Mouse (Mus musculus) heart, adult 2 months (tissue): ENCODE measurements around the gene Zfp27. TPM values are rescaled to one million over a fixed set of nuclear protein-coding genes. Genes with fewer than 3 reads are reported as not detected.
"Not testable (repeated sequence)": the region's sequence is repeated elsewhere in the genome, so short reads cannot be mapped to it uniquely, and the experiment has no call there.

Source experiments
- DNase-seq, 2 experiments: peaks; one replicate each; pipeline ENCODE4 v3.0.0; 2021
- H3K27ac ChIP-seq: fragments of 200-600 bp; 2 replicates; pipeline ENCODE4 v1.8.1; 2022
- H3K27me3 ChIP-seq: fragments of 200-500 bp; 2 replicates; pipeline ENCODE4 v1.6.1; 2012; ENCODE audit warnings: mild to moderate bottlenecking, low read length, inconsistent platforms, mixed read lengths; ENCODE audit not compliant: control insufficient read depth, insufficient read depth
- H3K36me3 ChIP-seq: fragments of 200-500 bp; 2 replicates; pipeline ENCODE4 v1.6.1; 2012; ENCODE audit warnings: low read length, inconsistent platforms; ENCODE audit not compliant: control insufficient read depth, insufficient read depth
- H3K4me1 ChIP-seq: fragments of 200-500 bp; 2 replicates; pipeline ENCODE4 v1.6.1; 2011; ENCODE audit warnings: low read length; ENCODE audit not compliant: control insufficient read depth, insufficient read depth
- H3K4me3 ChIP-seq: fragments of 200-600 bp; 2 replicates; pipeline ENCODE4 v1.8.1; 2022
- H3K79me2 ChIP-seq: fragments of 200-500 bp; replicated peaks from 2 replicates; pipeline ENCODE4 v1.6.1; 2012; ENCODE audit warnings: mild to moderate bottlenecking, inconsistent platforms, low read length, moderate library complexity, mixed read lengths; ENCODE audit not compliant: control insufficient read depth, insufficient read depth
- H3K9ac ChIP-seq: fragments of 200-500 bp; 2 replicates; pipeline ENCODE4 v1.6.1; 2012; ENCODE audit warnings: low read depth, mild to moderate bottlenecking, control low read depth, inconsistent platforms, low read length, mixed read lengths
- CTCF ChIP-seq: fragments of 200-600 bp; IDR thresholded peaks from 2 replicates; pipeline ENCODE4 v1.8.1; 2022; ENCODE audit warnings: antibody characterized with exemption, mild to moderate bottlenecking, moderate library complexity
- EP300 ChIP-seq: fragments of 200-500 bp; IDR thresholded peaks from 2 replicates; pipeline ENCODE4 v1.6.1; 2011; ENCODE audit warnings: low read depth, low read length, control low read depth; ENCODE audit not compliant: insufficient read depth
- POLR2A ChIP-seq: fragments of 200-500 bp; IDR thresholded peaks from 2 replicates; pipeline ENCODE4 v1.6.1; 2011; ENCODE audit warnings: mild to moderate bottlenecking, low read depth, low read length, control low read depth; ENCODE audit not compliant: insufficient read depth
- WGBS: fragments of 180-500 bp; shearing (Covaris S2); methylation state at CpG from one replicate; pipeline ENCODE4 v1.1.7; 2018; 5-methylcytosine and 5-hydroxymethylcytosine counted together
- intact Hi-C: fragments of 180-260 bp; cut with DNase I; formaldehyde crosslinking; loops from one replicate; pipeline ENCODE4 v1.15.1; 2025
- polyA plus RNA-seq: library from polyadenylated mRNA; depleted of rRNA; stranded (reverse); fragments of >200 nt; gene quantifications from 2 replicates; pipeline ENCODE4 v1.2.3, GENCODE M21; 2012
- total RNA-seq, 2 experiments: library from RNA; stranded (reverse); gene quantifications; 2 replicates each; pipeline ENCODE4 v1.2.3; 2021

Gene Zfp27
- total and polyA plus RNA-seq, 3 experiments, result 3.6 to 8.4 (median 7.3) TPM

- TF ChIP-seq CTCF (no peak), EP300 (no peak), POLR2A (no peak)
- 72% methylated on average over 7 of the region's 7 CpGs for WGBS
- intact Hi-C loops, result no loop called here
Observed at GRCm38 (mm10) chr7:29880916-29881315, 25.5 kb downstream of the Zfp27 start.

GRCm38 (mm10) chr7:29880056-29880455 lies 26.3 kb downstream of the Zfp27 start:
- Histone ChIP-seq H3K79me2 (no peaks in the 10 kb centered on the region), H3K4me1 (no peaks in the 10 kb centered on the region), H3K4me3 (no peak overlapping the region), H3K9ac (no peak overlapping the region), H3K36me3 (no peaks in the 10 kb centered on the region; the same call in 1 of the 2 replicates), H3K27ac (no peak overlapping the region), H3K27me3 (no peaks in the 10 kb centered on the region)
- no peak for DNase-seq
- TF ChIP-seq EP300 (no peak), POLR2A (no peak), CTCF (no peak)
- 83% methylated on average over 7 of the region's 7 CpGs for WGBS
- intact Hi-C loops, result no loop called here

More at GRCm38 (mm10) chr7:29880916-29881315, 25.5 kb downstream of the Zfp27 start:
- H3K4me3 ChIP-seq, result no peak overlapping the region
- H3K4me1 ChIP-seq, result no peaks in the 10 kb centered on the region
- H3K79me2 ChIP-seq, result no peaks in the 10 kb centered on the region
- no peak overlapping the region for H3K27ac ChIP-seq
- DNase-seq, result no peak
- H3K27me3 ChIP-seq, result no peaks in the 10 kb centered on the region
- H3K36me3 ChIP-seq, result no peaks in the 10 kb centered on the region
- H3K9ac ChIP-seq, result no peak overlapping the region

- H3K36me3 ChIP-seq, H3K79me2 ChIP-seq, H3K27ac ChIP-seq, H3K27me3 ChIP-seq, DNase-seq, H3K9ac ChIP-seq, H3K4me3 ChIP-seq, H3K4me1 ChIP-seq, intact Hi-C loops: not testable (repeated sequence)
- 93% methylated on average over 9 of the region's 9 CpGs for WGBS
Observed at GRCm38 (mm10) chr7:29877561-29877960, 28.8 kb downstream of the Zfp27 start.

GRCm38 (mm10) chr7:29874256-29874655 lies 32.1 kb downstream of the Zfp27 start:
- intact Hi-C loops, result no loop called here
- no peaks in the 10 kb centered on the region for H3K79me2 ChIP-seq
- H3K36me3 ChIP-seq, result no peaks in the 10 kb centered on the region; the same call in none of the 2 replicates
- no peak for DNase-seq
- no peak for TF ChIP-seq EP300
- TF ChIP-seq CTCF, result no peak
- no peak for TF ChIP-seq POLR2A
- no peak overlapping the region for H3K27ac ChIP-seq
- no peaks in the 10 kb centered on the region for H3K27me3 ChIP-seq
- no peak overlapping the region for H3K9ac ChIP-seq
- H3K4me1 ChIP-seq, result no peaks in the 10 kb centered on the region
- WGBS, result 93% methylated on average over 10 of the region's 10 CpGs
- H3K4me3 ChIP-seq, result no peak overlapping the region

GRCm38 (mm10) chr7:29861660-29862059 lies 44.7 kb downstream of the Zfp27 start:
- 93% methylated on average over 7 of the region's 7 CpGs for WGBS

GRCm38 (mm10) chr7:29859532-29860517 lies 46.5 kb downstream of the Zfp27 start, which contains the start of gene Zfp420:
TSS of gene Zfp420 (plus strand) at chr7:29859979.
- H3K27ac ChIP-seq, result peak within 1 kb of the TSS; percentile 10; the same call in 1 of the 2 replicates
- H3K4me1 ChIP-seq, result no peaks in the 10 kb centered on the region
- DNase-seq, result peak; percentile 85 to 90
- no peaks in the 10 kb centered on the region for H3K79me2 ChIP-seq
- intact Hi-C loops, result loop anchor here (2.0 to 5.0 kb wide), 2 partner anchors 45 to 93 kb away; partner anchors contain the start of gene Zfp84
- 0 out of 2 replicates have a peak, but pooled peaks have one; percentile 34 for TF ChIP-seq EP300
- peak; percentile 33 for TF ChIP-seq CTCF
- peak; percentile 74 for TF ChIP-seq POLR2A
- no peaks in the 10 kb centered on the region for H3K36me3 ChIP-seq
- no peaks in the 10 kb centered on the region for H3K27me3 ChIP-seq
- WGBS, result 4% methylated on average over 32 of the region's 32 CpGs
- peak within 1 kb of the TSS; percentile 71 for H3K9ac ChIP-seq
- H3K4me3 ChIP-seq, result peak within 1 kb of the TSS; percentile 79

More at GRCm38 (mm10) chr7:29861660-29862059, 44.7 kb downstream of the Zfp27 start:
- Histone ChIP-seq H3K27ac (no peak overlapping the region), H3K27me3 (no peaks in the 10 kb centered on the region), H3K79me2 (no peaks in the 10 kb centered on the region), H3K9ac (no peak overlapping the region), H3K4me1 (no peaks in the 10 kb centered on the region), H3K4me3 (no peak overlapping the region), H3K36me3 (no peaks in the 10 kb centered on the region)
- TF ChIP-seq POLR2A, result no peak
- 0 out of 2 replicates have a peak, but pooled peaks have one; percentile 12 for TF ChIP-seq CTCF
- DNase-seq, result no peak
- intact Hi-C loops, result loop anchor here (2.0 kb wide), 1 partner anchor 43 kb away; no protein-coding TSS in a partner anchor
